In the genomic region with DNA sequence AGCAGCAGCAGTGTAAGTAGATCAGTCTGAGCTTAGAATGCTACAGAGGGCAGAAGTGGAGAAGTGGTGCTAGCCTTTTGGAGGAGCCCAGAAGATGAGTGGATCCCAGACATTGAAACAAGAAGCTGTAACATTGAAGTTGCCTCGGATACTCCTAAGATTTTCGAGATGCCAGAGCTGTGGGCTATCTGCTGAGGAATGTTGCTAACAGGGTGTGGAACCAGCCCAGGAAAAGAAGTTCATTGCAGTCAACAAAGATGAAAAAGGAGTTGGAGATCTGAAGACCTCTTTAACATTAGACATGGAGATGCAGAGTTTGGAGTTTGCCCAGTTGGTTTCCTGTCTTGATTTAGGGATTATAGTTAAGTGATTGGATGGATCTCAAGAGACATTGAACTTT, we compare ENCODE assay signal across 20 mouse cellular contexts. TPM values are rescaled to one million over a fixed set of nuclear protein-coding genes. Genes with fewer than 3 reads are reported as not detected.
DNase-seq lines count a peak whose midpoint lies in the region.
"Had no signal": no experiment of that assay in that cellular context is flagged by ENCODE, and none has a peak within 500 bp of the region (broad histone marks: within the 10 kb centered on the region; RNA-seq: fewer than 3 reads in every experiment).

No protein-coding gene starts in this region.

- H3K27me3 ChIP-seq in heart, embryonic 10.5 days (ENCODE audit: insufficient read depth, poor library complexity, severe bottlenecking): no peaks in the 10 kb centered on the region
- H3K27me3 ChIP-seq: CH12.LX, Patski had no signal

- H3K4me3 ChIP-seq in heart, embryonic 10.5 days: no peak overlapping the region

- WGBS in heart, embryonic 10.5 days: 55% methylated on average over 2 of the region's 2 CpGs

- H3K36me3 ChIP-seq in heart, embryonic 10.5 days: peaks cover 14% of the 10 kb centered on the region
- H3K36me3 ChIP-seq: G1E had no signal

- H3K4me1 ChIP-seq in heart, embryonic 10.5 days: peaks cover 16% of the 10 kb centered on the region; the same call in 1 of the 2 replicates

- H3K27ac ChIP-seq in heart, embryonic 10.5 days: no peak overlapping the region

- H3K9me3 ChIP-seq in heart, embryonic 10.5 days: no peaks in the 10 kb centered on the region

- peak; percentile 67 for DNase-seq in heart, adult 11 months
- DNase-seq in heart, embryonic 10.5 days (ENCODE audit: low spot score): no peak
- DNase-seq in R1 (ENCODE audit: low read depth, low spot score): peak; percentile 52
- no peak for DNase-seq in adrenal gland, postnatal 14 days
- DNase-seq: adrenal gland, adult 2 months; adrenal gland, adult 8-10 months; adrenal gland, postnatal 10 days; adrenal gland, postnatal 25 days; adrenal gland, postnatal 36 days; B cell, adult 2 months; cerebellum, adult 11 months; cerebellum, adult 11-12 months; cerebellum, adult 18-20 months; cerebellum, adult 2 months; cerebellum, adult 8-10 months had no signal

RNA-seq across cellular contexts. Expression of a gene that starts 51.2 kb away (rescaled TPM):
- polyA plus RNA-seq in heart, embryonic 10.5 days (2016; fragmentation: Nextera tagmentation; extraction: Ambion mirVana): 4.0 and 5.7 TPM in 2 replicates
- total RNA-seq in adrenal gland, postnatal 14 days (2021): 46.8 and 48.8 TPM in 2 replicates
- total RNA-seq: CH12.LX, MEL had no signal
- polyA plus RNA-seq: CD4-positive, CD25-positive, alpha-beta regulatory T cell, adult 4 months; G1E had no signal

Comparison
In these comparisons a context has a peak if more than half of its experiments do, and no peak if none do; other contexts are left out.
1. DNase-seq: peak in heart, adult 11 months (single experiment) and R1 (single experiment); none in heart, embryonic 10.5 days (single experiment) and adrenal gland, postnatal 14 days (single experiment).